Mouse (Mus musculus) hindbrain, embryonic 10.5 days (tissue): ENCODE results near the gene Clip1. TPM values are rescaled to one million over a fixed set of nuclear protein-coding genes. Genes with fewer than 3 reads are reported as not detected.

ENCODE experiments used
- DNase-seq: peaks from one replicate; pipeline ENCODE4 v3.0.0-alpha.2; 2017; ENCODE audit warnings: low spot score
- H3K27ac ChIP-seq: fragments of 300-500 bp; sonication (generic); 2 replicates; pipeline ENCODE4 v1.5.1; 2016; ENCODE audit warnings: mild to moderate bottlenecking, moderate library complexity
- H3K27me3 ChIP-seq: fragments of 300-500 bp; sonication (generic); 2 replicates; pipeline ENCODE4 v1.6.1; 2016; ENCODE audit warnings: mild to moderate bottlenecking; ENCODE audit not compliant: poor library complexity, insufficient read depth, severe bottlenecking
- H3K36me3 ChIP-seq: fragments of 300-500 bp; sonication (generic); 2 replicates; pipeline ENCODE4 v1.6.1; 2016; ENCODE audit warnings: mild to moderate bottlenecking, moderate library complexity
- H3K4me1 ChIP-seq: fragments of 300-500 bp; sonication (generic); replicated peaks from 2 replicates; pipeline ENCODE4 v1.6.1; 2016; ENCODE audit warnings: mild to moderate bottlenecking
- H3K4me3 ChIP-seq: fragments of 300-500 bp; sonication (generic); 2 replicates; pipeline ENCODE4 v1.5.1; 2016; ENCODE audit warnings: mild to moderate bottlenecking, moderate library complexity
- H3K9me3 ChIP-seq: fragments of 300-500 bp; sonication (generic); 2 replicates; pipeline ENCODE4 v1.6.1; 2016; ENCODE audit warnings: mild to moderate bottlenecking, moderate library complexity
- WGBS: fragments of 180-500 bp; shearing (Covaris S2); methylation state at CpG from one replicate; pipeline ENCODE4 v1.1.7; 2016; 5-methylcytosine and 5-hydroxymethylcytosine counted together
- polyA plus RNA-seq: library from polyadenylated mRNA; unstranded; fragments of >200 nt; fragmentation: Nextera tagmentation; extraction: Ambion mirVana; gene quantifications from 2 replicates; pipeline ENCODE4 v1.2.1, GENCODE M21; 2016

Clip1 gene
- polyA plus RNA-seq, 1 experiment from 2014 or later, result 44.4 TPM

DNA sequence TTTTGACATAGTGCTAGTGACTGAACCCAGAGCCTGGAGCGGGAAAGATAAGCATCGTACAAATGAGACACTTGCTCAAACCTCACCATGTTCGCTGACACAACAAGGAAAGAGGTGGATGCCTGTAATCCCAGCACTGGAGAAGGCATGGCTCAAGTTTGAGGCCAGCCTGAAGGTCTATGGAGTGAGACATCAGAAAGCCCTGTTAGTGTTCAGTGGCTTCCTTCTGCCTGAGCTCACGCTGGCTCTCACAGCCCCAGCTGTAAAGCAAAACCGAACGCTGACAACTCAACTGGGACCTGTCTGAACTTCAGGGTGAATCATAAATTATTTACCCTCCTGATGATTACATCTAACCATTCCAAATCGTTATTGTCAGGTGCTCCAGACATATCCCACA lies 18.5 kb downstream of the Clip1 start:
- H3K27me3 ChIP-seq, result no peaks in the 10 kb centered on the region
- no peak overlapping the region for H3K4me3 ChIP-seq
- no peaks in the 10 kb centered on the region for H3K9me3 ChIP-seq
- no peaks in the 10 kb centered on the region for H3K36me3 ChIP-seq
- H3K4me1 ChIP-seq, result peaks cover 13% of the 10 kb centered on the region
- WGBS, result 91% methylated on average over 7 of the region's 7 CpGs
- H3K27ac ChIP-seq, result no peak overlapping the region
- DNase-seq, result no peak

GRCm38 (mm10) chr5:123664329-123664728 lies 20.1 kb downstream of the Clip1 start:
- Histone ChIP-seq H3K4me1 (peaks cover 8% of the 10 kb centered on the region; the same call in 1 of the 2 replicates), H3K36me3 (no peaks in the 10 kb centered on the region), H3K27ac (no peak overlapping the region), H3K27me3 (no peaks in the 10 kb centered on the region), H3K4me3 (no peak overlapping the region), H3K9me3 (no peaks in the 10 kb centered on the region)
- 87% methylated on average over 7 of the region's 7 CpGs for WGBS
- no peak for DNase-seq

DNA sequence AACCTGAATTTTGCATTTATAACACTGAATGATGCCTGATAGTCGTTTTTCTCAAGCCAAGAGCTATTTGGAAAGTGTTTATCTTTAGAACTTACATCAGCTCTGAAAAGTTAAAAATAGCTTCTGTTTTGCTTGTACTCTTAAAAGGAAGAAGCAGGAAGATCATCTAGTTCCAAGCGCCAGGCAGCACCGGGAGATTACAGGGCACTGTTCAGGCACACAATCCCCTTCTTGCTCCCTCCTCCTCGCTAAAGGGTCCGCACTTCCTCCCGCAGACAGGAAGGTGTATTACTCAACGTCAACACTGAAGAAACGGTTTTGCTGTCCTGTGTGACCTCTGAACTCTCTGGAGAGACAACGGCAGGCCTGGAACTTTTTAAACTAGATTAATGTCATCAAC lies 22.4 kb downstream of the Clip1 start:
- WGBS, result 72% methylated on average over 9 of the region's 9 CpGs
- H3K9me3 ChIP-seq, result no peaks in the 10 kb centered on the region
- DNase-seq, result no peak
- no peak overlapping the region for H3K4me3 ChIP-seq
- H3K27ac ChIP-seq, result no peak overlapping the region
- H3K4me1 ChIP-seq, result peaks cover 8% of the 10 kb centered on the region; the same call in 1 of the 2 replicates
- no peaks in the 10 kb centered on the region for H3K36me3 ChIP-seq
- H3K27me3 ChIP-seq, result no peaks in the 10 kb centered on the region

DNA sequence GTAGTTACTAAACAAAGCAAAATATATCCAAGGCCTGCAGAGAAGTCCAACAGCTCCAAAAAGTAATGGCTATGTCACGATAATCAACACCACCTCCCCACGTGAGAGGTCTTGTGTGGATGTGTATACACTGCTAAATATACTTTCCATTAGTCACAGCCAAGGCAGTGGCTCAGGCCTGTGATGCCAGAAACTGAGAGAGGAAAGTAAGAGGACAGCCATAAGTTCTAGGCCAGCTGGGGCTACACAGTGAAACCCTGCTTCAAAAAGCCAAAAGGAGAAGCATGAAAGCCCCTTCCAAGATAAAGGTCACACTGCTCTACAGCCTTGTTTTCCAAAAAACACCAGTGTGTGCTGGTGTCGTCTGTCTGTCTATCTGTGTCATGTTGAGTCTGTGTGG lies 22.8 kb downstream of the Clip1 start:
- Histone ChIP-seq H3K36me3 (no peaks in the 10 kb centered on the region), H3K9me3 (no peaks in the 10 kb centered on the region), H3K27me3 (no peaks in the 10 kb centered on the region), H3K27ac (no peak overlapping the region), H3K4me1 (peaks cover 5% of the 10 kb centered on the region; the same call in 1 of the 2 replicates), H3K4me3 (no peak overlapping the region)
- 82% methylated on average over 3 of the region's 3 CpGs for WGBS
- DNase-seq, result no peak

DNA sequence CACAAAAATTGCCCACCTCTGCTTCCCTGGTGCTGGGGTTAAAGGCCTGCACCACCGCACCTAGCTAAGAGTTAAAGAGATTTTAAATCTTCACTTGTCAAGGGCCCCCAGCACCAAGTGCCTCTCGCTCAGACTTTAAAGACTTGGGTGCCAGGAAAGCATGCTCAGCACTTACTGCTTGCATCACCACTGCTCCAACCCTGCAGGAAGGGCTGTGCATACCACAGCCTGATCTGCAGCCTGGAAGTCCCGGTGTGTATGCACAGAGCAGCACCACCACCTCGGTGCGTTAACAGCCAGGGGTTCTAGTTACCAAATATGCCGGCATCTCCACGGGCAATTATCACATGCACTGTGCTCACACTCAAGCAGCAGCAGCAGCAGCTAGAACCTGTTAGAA lies 26.8 kb downstream of the Clip1 start:
- no peak for DNase-seq
- Histone ChIP-seq H3K27me3 (no peaks in the 10 kb centered on the region), H3K27ac (no peak overlapping the region), H3K36me3 (peaks cover 25% of the 10 kb centered on the region), H3K4me3 (no peak overlapping the region), H3K9me3 (no peaks in the 10 kb centered on the region), H3K4me1 (peaks cover 4% of the 10 kb centered on the region; the same call in 1 of the 2 replicates)
- WGBS, result 85% methylated on average over 7 of the region's 7 CpGs

DNA sequence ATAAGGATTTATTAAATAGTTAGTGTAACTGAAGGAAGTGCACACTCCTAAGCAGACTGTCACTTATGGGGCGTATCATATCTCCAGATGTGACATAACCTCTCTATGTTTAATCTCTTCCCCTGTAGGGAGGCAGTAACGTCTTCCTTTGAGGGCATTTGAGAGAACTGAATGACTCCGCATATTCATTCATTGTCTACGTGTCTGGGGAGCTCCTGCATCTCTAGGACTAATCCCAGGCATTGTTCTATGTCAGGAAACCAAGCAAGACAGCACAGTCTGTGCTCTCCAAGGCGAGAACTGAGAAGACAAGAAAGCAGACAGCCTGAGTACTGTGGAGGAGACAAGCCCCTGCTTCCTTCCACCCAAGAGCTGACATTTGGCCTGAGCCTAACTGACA lies 29.5 kb downstream of the Clip1 start:
- Histone ChIP-seq H3K4me3 (no peak overlapping the region), H3K27ac (no peak overlapping the region), H3K36me3 (peaks cover 43% of the 10 kb centered on the region), H3K9me3 (no peaks in the 10 kb centered on the region), H3K4me1 (peaks cover 4% of the 10 kb centered on the region; the same call in 1 of the 2 replicates), H3K27me3 (no peaks in the 10 kb centered on the region)
- DNase-seq, result no peak
- 59% methylated on average over 5 of the region's 5 CpGs for WGBS

DNA sequence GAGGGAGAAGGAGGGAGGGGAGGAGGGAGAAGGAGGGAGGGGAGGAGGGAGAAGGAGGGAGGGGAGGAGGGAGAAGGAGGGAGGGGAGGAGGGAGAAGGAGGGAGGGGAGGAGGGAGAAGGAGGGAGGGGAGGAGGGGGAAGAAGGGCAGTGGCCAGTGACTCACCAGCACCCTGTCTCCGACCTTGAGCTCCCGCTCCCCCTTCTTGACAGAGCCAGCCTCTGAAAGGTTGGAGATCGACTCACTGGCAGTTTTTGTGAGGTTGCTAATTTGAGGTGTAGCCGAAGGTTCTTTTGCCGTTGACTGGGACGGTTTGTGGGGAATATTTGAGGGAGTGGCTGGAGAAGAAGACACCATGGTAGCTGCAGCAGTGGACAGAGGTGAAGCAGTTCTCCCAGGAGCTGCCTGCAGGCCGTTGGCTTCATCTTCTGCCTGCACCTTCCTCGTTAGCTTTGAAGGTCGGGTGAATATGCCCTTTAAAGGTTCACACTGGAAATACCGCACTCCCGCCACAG lies 31.1 kb downstream of the Clip1 start:
- Histone ChIP-seq H3K4me1 (no peaks in the 10 kb centered on the region), H3K36me3 (peaks cover 52% of the 10 kb centered on the region)
- WGBS, result 89% methylated on average over 11 of the region's 11 CpGs

GRCm38 (mm10) chr5:123650825-123651224 lies 33.6 kb downstream of the Clip1 start:
- H3K9me3 ChIP-seq, result no peaks in the 10 kb centered on the region
- H3K4me3 ChIP-seq, result no peak overlapping the region
- no peak for DNase-seq
- 75% methylated on average over 2 of the region's 2 CpGs for WGBS
- H3K27me3 ChIP-seq, result no peaks in the 10 kb centered on the region
- no peaks in the 10 kb centered on the region for H3K4me1 ChIP-seq
- H3K36me3 ChIP-seq, result peaks cover 73% of the 10 kb centered on the region
- no peak overlapping the region for H3K27ac ChIP-seq

More for the DNA sequence above, 31.1 kb downstream of the Clip1 start:
- DNase-seq, result no peak
- H3K27me3 ChIP-seq, result no peaks in the 10 kb centered on the region
- no peaks in the 10 kb centered on the region for H3K9me3 ChIP-seq
- H3K4me3 ChIP-seq, result no peak overlapping the region
- H3K27ac ChIP-seq, result no peak overlapping the region

GRCm38 (mm10) chr5:123642401-123642800 lies 42.0 kb downstream of the Clip1 start:
- 94% methylated on average over 17 of the region's 17 CpGs for WGBS
- no peak for DNase-seq
- no peaks in the 10 kb centered on the region for H3K4me1 ChIP-seq
- no peaks in the 10 kb centered on the region for H3K27me3 ChIP-seq
- no peak overlapping the region for H3K27ac ChIP-seq
- H3K4me3 ChIP-seq, result no peak overlapping the region
- no peaks in the 10 kb centered on the region for H3K9me3 ChIP-seq
- peaks cover 85% of the 10 kb centered on the region for H3K36me3 ChIP-seq

GRCm38 (mm10) chr5:123641259-123641900 lies 43.0 kb downstream of the Clip1 start:
- H3K9me3 ChIP-seq, result no peaks in the 10 kb centered on the region
- WGBS, result 89% methylated on average over 7 of the region's 7 CpGs
- H3K36me3 ChIP-seq, result peaks cover 85% of the 10 kb centered on the region
- H3K27ac ChIP-seq, result no peak overlapping the region
- DNase-seq, result no peak
- no peaks in the 10 kb centered on the region for H3K4me1 ChIP-seq
- H3K4me3 ChIP-seq, result no peak overlapping the region
- no peaks in the 10 kb centered on the region for H3K27me3 ChIP-seq

DNA sequence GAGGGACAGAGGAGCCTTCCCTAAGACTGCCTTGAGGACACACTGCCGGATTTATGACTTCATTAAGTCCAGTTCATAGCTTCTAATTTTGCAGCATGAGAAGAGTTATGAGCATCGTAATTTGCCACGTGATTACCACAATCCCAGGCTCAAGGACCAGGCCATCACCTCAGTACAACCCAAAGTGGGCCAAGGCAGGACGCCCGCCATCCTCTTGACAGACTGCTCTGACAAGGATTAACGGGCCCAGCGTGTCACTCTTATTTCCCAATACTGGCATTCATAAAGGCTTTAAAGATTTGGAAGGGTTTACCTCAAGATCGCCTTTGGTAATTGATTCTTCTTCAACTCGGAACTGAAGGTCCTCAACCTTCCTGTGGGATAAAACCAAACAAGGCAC lies 44.2 kb downstream of the Clip1 start:
- DNase-seq, result no peak
- no peak overlapping the region for H3K4me3 ChIP-seq
- no peaks in the 10 kb centered on the region for H3K27me3 ChIP-seq
- 93% methylated on average over 9 of the region's 9 CpGs for WGBS
- H3K9me3 ChIP-seq, result no peaks in the 10 kb centered on the region
- H3K36me3 ChIP-seq, result peaks cover 79% of the 10 kb centered on the region
- no peak overlapping the region for H3K27ac ChIP-seq
- H3K4me1 ChIP-seq, result no peaks in the 10 kb centered on the region

DNA sequence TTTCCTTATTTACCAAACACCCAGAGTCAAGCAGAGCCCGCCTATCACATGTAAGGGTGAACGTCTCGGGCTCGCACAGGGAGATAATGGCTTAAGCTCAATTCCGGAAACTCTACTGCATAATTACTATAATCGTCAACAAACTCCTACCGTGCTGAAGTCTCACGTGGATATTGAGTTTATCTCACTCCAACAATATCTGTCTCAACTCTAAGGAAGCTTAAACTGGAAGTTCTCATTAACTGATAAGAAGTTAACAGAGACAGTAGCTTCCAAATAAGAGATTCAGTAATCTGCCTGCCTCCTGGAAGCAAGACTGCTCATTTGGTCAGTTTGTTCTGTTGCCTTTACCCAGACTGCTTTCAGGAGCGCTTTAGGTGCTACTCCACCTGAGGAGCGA lies 53.2 kb downstream of the Clip1 start:
- DNase-seq, result no peak
- H3K27me3 ChIP-seq, result no peaks in the 10 kb centered on the region
- H3K36me3 ChIP-seq, result peaks cover 50% of the 10 kb centered on the region
- no peak overlapping the region for H3K27ac ChIP-seq
- no peak overlapping the region for H3K4me3 ChIP-seq
- no peaks in the 10 kb centered on the region for H3K4me1 ChIP-seq
- no peaks in the 10 kb centered on the region for H3K9me3 ChIP-seq
- WGBS, result 95% methylated on average over 10 of the region's 10 CpGs

GRCm38 (mm10) chr5:123626631-123627030 lies 57.8 kb downstream of the Clip1 start:
- H3K9me3 ChIP-seq, result no peaks in the 10 kb centered on the region
- WGBS, result 34% methylated on average over 8 of the region's 8 CpGs
- DNase-seq, result peak; percentile 60
- no peak overlapping the region for H3K27ac ChIP-seq
- no peak overlapping the region for H3K4me3 ChIP-seq
- peaks cover 8% of the 10 kb centered on the region for H3K4me1 ChIP-seq
- no peaks in the 10 kb centered on the region for H3K27me3 ChIP-seq
- peaks cover 64% of the 10 kb centered on the region for H3K36me3 ChIP-seq
